Mouse (Mus musculus) erythroid progenitor cell, adult 5-6 weeks (primary cell): ENCODE results near the gene Herpud1. TPM values are rescaled to one million over a fixed set of nuclear protein-coding genes. Genes with fewer than 3 reads are reported as not detected.

Experiments
- ATAC-seq: replicated peaks from 2 replicates; pipeline ENCODE4 v1.8.0; 2016; ENCODE audit warnings: moderate number of reproducible peaks, mild to moderate bottlenecking, moderate TSS enrichment, inconsistent platforms; ENCODE audit not compliant: poor library complexity, low FRiP score, severe bottlenecking
- total RNA-seq, 2 experiments: library from RNA; stranded (forward) in 1 of 2; stranded (reverse) in 1 of 2; fragments of 150-400 nt in 1 of 2; fragments of 186-747, 209-891 nt in 1 of 2; gene quantifications; 2 replicates each; pipeline versions ENCODE4 v1.2.3 to v1.2.4; 2015 to 2017; ENCODE audit warnings: low replicate concordance in 2 of 2

Gene Herpud1
- 54.1 and 64.2 TPM in 2 replicates for total RNA-seq (2015; ENCODE audit: low replicate concordance)
- total RNA-seq (2017; ENCODE audit: low replicate concordance) = 27.3 and 59.2 TPM in 2 replicates

DNA sequence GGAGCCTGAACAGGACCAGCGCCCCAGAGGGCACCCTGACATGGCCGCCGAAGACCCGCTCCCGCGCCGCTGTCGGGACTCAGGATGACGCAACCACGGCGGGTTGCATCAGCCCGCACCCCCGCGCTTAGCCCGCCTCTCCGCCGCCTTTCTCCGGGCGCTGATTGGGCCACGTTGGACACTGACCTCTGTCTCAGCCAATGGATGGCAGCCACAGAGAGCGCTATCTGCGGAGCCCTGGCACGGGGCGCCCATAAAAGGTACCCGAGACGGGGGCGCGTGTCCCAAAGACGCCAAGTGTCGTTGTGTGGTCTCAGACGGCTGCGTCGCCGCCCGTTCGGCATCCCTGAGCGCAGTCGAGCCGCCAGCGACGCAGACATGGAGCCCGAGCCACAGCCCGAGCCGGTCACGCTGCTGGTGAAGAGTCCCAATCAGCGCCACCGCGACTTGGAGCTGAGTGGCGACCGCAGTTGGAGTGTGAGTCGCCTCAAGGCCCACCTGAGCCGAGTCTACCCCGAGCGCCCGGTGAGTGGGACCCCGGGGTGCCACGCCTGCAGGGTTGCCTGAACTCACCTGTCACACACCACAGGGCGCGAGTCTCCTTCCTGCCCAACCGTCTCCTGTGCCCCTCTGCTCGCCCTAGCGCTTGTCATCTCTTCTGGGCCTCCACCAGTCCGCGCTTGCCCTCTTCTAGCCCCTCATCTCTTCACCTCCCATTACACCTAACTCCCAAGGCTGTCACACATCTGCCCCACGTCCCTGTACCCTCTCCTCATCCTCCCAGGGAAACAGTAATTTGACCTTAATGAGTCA is at the start of gene Herpud1:
Gene Herpud1 (plus strand): TSS at position 225 of the 813 bp plus-strand sequence.
- ATAC-seq = peak; percentile 89

DNA sequence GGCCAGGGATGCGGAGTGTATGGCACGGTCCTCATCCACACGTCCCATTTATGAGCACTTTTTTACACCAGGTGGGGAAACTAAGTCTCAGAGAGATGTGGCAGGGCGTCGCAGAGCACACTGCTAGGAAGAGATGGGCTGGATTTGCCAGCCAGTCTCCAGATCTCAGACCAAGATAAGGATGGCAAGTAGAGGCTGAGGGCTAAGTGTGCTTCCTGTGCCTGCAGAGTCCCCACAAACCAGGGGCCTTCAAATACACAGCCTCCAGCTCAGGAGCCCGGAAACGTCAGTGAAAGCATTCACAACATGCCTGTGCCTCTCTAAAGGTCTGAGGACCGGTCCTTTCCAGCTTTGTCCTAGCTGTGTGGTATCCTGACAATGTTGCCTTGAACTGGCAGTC is 48.7 kb upstream of the Herpud1 start:
- no peak for ATAC-seq

DNA sequence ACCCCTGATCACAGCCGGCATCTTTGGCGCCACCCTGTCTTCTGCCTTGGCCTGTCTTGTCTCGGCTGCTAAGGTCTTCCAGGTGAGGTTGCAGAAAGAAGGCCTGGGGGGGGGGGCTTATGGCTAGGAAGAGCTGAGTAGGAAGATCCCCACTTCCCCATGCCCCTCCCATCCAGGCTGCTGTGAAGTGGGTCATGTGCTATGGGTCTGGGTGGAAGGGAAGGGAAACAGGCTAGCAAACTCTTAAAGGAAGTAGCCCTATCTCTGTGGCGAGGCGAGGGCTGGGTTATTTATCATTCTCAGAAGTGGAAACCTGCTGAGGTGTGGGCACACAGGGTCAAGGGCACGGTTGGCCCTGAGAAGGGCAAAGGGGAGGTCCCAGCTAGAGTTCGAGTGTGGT is 45.4 kb upstream of the Herpud1 start:
- no peak for ATAC-seq

DNA sequence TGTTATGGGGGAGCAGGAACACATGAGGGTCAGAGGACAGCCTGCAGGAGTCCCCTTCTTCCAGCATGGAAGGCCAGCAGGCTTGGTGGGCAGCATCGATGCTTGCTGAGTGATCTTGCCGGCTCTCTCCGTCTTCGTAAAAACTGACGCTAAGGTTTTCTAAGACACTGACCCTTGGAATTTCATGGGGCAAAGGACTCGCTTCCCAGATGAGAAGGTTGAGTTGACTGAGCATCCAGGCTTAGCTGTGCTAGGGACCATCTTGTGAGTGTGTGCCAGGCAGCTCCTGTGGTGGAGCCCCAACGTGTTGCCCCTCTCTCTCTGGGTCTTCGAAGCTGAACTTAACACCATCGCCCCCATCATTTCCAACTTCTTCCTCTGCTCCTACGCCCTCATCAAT is 43.5 kb upstream of the Herpud1 start:
- no peak for ATAC-seq

DNA sequence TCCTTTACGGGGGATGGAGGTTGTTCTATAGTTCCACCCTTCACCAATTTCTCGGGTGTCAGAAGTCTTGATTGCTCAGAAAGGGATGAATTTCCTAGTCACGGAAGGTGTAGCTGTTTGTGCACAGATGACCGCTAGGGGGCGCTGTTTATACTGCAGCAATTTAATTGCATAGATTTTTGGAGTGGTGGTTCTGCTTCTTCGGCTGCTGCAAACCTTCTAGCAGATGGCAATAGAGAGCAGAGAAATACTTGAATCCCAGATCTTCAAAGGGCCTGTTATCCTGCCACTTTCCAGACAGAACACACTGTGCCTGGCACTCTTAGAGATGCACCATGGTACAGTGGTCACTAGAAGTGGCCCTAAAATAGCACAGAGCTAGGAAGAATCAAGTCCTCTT is 42.9 kb upstream of the Herpud1 start:
- 0 out of 2 replicates have a peak, but pooled peaks have one; percentile 54 for ATAC-seq

DNA sequence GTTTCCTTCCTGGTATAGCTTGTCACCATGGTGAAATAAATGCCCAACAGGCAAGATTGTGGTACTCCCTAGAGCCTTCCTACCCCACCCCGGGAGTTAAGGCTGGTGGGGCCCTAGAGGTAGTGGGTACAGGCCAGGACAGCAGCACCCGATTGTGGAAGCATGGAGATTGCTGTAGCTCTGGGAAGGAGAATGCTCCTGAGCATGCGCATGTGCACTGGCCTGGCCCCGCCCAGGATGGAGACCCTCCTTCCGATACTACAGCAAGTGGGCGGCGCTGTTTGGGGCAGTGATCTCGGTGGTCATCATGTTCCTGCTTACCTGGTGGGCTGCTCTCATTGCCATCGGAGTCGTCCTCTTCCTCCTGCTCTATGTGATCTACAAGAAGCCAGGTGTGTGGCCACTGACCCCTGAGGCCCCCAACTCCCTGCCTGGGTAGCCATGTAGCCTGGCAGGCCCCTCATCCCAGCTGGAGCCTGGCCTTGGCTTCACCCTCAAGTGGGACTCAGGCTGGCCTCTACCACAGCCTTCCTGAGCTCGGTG is 42.4 kb upstream of the Herpud1 start:
- no peak for ATAC-seq

DNA sequence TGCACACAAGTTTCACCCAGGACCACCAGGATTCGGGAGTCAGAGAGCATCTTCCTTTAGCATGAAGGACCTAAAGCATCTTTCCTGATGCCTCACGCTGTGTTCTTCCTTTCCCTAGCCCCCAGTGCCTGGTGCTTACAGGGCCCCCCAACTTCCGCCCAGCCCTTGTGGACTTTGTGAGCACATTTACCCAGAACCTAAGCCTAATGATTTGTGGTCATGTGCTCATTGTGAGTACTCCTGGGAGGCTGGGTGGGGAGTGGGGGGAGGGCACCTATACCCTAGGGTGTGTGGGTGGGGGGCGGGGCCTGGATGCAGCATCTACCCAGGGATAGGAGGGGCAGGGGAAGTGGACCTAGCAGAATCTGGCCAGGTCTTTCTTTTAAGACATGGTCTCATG is 40.6 kb upstream of the Herpud1 start:
- no peak for ATAC-seq

DNA sequence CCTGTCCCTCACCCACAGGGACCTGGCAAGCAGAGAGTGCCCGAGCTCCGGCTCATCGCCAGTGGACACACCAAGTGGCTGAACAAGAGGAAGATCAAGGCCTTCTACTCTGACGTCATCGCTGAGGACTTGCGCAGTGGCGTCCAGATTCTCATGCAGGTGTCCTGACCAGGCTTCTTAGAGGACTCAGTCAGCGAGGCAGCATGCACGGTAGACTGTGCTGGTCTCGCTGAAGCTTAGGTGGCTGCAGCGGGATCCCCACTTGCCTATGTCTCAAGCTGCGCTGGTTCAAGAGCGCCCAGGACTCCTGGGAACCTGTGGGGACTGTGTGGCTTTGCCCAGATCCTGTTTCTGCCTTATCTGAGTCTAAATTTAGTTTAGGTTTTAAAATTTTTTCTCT is 40.0 kb upstream of the Herpud1 start:
- no peak for ATAC-seq

DNA sequence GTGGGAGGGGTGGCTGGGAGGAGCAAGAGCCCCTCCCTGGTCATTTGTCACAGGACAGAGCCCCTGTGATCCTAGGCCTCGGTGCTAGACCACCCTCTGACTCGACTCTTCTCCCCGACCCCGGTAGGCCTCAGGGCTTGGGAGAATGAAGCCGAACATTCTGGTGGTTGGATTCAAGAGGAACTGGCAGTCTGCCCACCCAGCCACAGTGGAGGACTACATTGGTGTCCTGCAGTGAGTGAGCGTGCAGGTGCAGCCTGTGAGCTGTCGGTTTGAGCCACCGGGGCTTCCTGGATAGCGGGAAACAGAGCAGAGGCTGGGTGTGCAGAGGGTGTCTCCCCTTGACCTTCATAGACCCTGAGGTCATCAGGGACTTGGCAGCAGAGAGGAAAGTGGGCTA is 37.8 kb upstream of the Herpud1 start:
- ATAC-seq = no peak

DNA sequence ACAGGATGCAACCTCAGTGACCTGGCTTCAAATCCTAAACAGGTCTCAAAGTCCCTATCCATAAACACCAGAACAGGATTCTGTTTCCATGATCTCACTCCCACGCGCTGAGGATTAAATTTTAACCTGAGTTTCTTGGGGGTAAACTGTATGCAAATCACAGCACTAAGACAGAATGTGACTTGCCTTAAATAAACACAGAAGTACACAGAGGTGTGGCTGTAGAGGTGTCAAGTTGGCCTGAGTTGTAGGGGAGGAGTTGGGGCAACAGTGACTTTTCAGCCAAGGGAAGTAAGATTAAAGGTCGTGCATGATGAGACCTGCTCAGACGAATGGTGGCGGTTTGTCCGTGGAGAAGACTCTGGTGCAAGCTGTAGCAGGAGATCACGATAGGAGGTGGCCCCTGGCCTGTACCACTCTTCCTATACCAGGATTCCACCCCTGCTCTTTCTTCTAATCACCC is 32.1 kb upstream of the Herpud1 start:
- ATAC-seq = no peak

DNA sequence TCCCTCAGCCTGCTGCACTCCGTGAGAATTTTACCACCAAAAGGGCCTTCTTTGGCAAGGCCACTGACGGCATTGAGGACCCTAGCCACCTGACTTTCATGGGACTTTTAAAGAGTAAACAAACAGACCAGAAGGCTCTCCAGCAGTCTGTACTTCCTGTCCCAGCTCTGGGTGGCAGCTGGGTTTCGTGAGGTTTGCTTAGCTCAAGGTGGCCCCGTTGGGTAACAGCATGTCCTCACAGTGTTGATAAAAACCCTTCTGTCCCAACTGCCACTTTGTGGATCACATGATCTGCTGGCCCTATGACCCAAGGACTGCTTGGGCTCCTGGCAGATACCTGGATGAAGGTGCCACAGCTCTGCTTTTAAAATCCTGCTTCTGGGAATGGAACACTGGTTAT is 31.7 kb upstream of the Herpud1 start:
- no peak for ATAC-seq

DNA sequence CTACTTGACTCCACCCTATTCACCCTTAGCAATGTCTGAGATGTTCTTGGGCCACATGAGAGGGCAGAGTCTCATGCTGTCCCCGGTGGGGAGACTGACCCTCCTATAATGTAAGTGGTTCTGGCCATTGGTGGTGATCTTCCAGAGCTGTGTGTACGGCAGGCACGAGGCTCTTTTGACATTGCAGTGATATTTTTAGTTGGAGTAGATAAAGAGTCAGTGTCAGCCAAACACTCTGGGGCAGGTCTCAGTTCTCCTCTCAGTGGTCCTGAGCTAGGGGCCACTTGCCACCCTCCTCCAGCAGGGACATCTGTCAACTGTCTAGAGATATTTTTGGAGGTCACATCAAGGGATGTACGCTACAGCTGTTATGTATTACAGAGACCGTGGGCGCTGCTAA is 29.0 kb upstream of the Herpud1 start:
- no peak for ATAC-seq

DNA sequence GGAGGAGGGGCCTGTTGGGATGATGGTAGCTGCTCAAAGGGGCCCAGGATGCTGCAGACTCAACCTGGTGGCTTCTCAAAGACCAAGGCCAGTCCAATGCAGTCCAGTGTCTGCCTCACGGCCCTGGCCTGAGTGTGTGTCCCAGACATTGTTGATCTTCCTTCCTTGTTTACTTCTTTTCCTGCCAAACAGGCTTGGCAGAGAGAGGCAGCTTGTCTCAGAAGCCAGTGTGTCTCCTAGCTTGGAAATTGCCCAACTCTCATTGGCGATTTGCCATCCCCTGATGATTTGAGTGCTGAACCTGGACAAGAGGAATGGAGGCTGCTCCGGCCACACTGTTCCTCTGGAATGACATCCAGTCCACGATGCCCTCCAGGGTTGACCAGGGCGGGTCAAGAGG is 27.7 kb upstream of the Herpud1 start:
- ATAC-seq = no peak

DNA sequence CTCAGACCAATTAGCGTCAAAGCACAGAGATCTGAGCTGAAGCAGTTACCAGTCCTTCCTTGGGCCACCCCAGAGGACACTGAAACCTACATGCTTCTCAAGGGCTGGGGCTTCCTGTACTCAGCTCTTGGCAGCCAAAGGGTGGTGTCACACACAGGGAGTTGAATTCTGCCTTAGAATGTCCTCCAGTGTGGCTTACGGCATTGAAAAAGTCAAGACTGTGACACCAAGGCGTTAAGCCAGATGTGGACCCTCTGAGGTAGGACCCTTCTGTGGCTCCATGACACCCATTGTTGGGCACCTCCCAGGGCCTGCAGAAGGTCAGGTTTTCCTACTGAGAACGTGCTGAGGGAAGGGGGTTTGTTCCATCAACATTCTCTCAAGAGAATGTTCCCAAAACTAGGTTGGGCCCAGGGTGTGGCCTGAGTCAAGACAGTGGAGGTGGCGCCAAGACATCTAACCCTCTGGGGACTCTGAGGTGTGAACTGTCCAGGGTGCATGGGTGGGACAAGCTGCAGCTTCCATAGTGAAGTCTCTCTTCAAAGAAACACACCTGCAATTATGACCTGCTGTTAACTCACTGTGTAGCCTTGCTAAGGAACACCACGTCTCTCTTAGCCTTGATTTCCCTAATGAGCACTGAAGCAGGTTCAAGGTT is 24.3 kb upstream of the Herpud1 start:
- no peak for ATAC-seq

DNA sequence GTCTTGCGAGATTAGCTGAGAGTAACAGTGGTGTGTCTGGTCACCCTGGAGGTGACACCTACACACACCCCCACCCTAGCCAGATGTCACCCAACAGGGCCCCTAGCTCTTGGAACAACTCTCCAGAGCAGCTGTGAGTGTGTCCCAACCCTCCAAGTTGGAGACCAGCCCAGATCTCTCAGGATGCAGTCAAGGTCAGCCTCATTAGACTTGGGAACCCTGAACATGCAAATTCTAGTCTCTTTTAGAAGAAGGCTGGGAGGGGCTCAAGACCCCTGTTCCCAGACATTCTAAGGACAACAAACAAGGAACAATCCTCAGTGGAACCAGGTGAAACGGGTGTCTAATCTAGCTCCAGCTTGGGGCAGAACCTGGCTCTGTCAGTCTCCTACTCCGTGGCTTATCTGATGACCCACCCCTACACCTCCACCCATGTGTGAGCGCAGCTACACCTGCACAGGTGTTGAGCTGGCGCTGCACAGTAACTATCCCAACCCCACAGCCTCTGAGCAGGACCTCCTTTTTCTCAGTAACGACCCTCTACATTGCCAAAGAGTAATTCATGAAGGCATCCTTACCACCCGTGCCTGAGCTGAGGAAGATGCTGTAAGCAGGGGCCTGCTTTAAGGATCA is 23.5 kb upstream of the Herpud1 start:
- ATAC-seq = no peak

DNA sequence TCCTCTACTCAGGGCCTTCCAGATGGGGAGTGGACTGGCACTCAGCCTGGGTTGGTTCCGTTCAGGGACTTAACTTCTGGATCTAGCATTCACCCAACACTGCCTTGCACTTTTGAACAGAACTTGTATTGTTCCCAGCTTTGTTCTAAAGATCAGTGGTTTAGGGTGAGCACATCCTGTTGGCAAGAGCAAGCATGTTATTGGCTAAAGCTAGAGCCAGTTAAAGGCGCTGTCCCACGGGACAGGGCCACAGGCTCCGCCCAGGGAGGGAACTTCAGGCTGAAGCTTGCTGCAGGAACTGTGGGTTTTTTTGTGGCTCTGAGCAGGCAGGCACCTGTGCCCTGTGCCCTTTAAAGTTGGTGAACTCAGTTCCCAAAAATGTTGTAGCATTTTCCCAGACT is 22.9 kb upstream of the Herpud1 start:
- ATAC-seq = no peak

DNA sequence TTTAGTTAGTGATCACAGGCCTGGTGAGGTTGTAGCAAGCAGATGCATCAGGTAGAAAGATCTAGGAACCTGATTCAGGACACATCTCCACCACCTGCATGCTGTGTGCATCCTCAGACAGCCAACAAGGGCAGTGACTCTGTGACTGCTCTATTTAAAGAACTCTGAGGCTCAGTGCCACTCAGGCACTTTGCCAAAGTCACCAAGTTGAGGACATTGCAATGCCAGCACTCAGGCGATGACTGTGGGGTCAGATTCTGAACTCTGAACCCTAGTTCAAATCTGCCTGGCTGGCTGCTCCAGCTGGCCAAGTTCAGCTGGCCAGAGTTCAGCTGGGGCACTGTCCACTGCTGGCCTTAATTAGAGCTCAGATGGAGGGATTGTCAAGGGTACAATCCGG is 22.3 kb upstream of the Herpud1 start:
- ATAC-seq = no peak

DNA sequence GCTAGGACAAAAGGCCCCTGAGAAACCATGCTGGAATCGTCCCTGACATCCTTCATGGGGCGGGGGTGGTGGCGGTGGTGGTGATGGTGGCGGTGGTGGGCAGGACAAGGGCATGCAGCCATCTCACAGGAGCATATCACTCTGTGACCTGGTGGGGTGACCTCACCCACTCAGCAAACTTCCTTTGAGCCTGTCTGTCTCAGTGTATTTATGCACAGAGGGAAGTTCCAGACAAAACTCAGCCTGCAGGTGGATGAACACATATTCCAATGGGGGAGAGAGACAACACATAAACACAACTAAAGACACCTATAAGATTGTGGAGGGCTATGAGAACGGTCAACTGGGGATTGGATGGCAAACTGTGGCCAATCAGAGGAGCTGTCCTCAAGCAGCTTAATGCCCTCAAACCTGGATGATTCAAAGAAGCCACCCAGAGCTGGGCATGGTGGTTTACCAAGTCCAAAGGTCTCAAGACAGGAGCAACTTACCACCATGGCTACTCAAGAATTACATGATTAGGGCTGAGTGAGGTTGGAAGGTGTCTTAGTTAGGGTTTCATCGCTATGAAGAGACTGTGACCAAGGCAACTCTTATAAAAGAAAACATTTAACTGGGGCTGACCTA is 21.4 kb upstream of the Herpud1 start:
- ATAC-seq = no peak

DNA sequence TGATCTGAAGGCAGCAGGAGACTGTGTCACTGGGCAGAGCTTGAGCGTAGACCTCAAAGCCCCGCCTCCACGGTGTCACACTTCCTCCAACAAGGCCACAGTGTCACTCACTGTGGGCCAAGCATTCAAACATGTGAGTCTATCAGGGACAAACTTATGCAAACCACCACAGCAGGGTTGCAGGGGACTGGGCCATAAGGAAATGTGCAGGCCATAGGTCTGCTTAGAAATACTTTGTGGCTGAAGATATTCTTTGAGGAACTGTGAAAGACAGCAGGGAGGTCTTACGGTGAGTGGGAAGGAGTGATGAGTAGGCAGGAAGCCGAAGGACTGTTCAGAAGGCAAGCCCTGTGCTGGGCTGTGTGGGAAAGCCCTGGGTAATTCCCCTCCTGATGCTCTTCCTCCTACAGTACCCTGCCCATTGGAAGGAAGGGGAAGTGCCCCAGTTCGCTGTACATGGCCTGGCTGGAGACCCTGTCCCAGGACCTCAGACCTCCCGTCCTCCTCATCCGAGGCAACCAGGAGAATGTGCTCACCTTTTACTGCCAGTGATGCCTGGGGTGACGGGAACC is 20.7 kb upstream of the Herpud1 start:
- no peak for ATAC-seq

DNA sequence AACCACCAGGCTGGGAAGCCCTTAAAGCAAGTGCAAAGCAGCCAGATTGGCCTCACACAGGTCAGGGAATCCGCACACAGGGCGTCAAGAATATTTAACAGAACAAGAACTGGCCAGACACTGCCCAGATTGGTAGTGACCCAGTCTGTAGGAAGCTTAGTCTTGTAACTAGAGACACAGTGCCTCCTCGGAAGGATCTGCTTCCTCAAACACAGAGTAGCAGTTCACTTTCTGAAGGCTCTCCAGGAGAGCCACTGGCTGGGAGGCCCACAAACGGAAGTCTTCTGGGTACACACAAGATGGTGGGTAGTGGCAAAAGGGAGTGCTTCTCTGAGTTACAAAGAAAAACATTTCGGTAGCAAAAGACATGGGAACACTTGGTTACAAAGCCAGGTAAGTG is 15.4 kb upstream of the Herpud1 start:
- no peak for ATAC-seq
